Mouse (Mus musculus) layer of hippocampus, postnatal 10 days (tissue): ENCODE data around the gene Cep128. TPM values are rescaled to one million over a fixed set of nuclear protein-coding genes. Genes with fewer than 3 reads are reported as not detected.
A peak's percentile ranks its signal among the peaks of the same experiment; 100 is the strongest.

Experiments used
- DNase-seq, 2 experiments: peaks; one replicate each; pipeline ENCODE4 v3.0.0; 2021; ENCODE audit warnings: low spot score in 2 of 2
- total RNA-seq, 2 experiments: library from RNA; stranded (reverse); gene quantifications; 2 replicates each; pipeline ENCODE4 v1.2.3; 2021

Cep128 gene
- total RNA-seq, 2 experiments from 2014 or later = 5.7 to 7.8 TPM

DNA sequence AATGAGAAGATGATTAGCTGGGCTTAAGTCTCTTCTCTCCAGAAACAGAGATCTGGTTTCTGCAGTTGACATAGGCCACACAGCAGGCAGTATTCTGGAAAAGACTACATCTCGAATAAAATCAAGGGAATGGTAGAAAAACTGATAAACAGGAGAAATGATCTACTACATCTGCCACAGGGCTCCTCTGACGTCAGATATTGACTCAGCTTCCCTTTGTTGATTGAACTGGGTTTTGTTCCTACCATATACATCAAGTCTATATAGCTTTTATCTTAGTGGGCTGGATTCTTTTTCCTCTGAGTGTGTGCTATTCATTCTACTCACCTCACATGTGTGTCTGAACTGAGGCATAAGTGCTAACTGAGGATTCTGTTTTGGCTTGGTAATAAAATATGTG is 200.3 kb downstream of the Cep128 start:
- DNase-seq = no peak

DNA sequence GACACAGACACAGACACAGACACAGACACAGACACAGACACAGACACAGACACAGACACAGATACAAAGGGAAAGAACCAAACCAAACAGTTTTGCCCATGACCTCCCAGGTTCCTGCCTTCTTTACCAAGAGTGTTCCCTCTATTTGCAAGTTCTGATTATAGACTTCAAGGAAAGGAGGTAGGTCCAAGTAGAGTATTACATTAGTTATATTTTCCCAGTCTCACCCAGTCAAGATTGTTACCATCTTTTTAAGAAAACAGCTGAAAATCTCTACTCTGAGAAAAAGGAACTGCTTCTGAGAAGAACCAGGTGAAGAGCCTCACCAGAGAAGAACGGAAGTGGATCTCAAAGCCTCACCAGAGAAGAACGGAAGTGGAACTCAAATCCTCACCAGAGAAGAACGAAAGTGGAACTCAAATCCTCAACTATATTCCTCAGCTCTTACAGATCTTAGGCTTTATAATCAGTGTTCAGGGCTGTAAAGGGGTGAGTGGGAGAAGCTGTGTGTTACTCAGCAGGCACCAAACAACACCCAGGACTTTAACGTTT is 200.8 kb downstream of the Cep128 start:
- DNase-seq = no peak

DNA sequence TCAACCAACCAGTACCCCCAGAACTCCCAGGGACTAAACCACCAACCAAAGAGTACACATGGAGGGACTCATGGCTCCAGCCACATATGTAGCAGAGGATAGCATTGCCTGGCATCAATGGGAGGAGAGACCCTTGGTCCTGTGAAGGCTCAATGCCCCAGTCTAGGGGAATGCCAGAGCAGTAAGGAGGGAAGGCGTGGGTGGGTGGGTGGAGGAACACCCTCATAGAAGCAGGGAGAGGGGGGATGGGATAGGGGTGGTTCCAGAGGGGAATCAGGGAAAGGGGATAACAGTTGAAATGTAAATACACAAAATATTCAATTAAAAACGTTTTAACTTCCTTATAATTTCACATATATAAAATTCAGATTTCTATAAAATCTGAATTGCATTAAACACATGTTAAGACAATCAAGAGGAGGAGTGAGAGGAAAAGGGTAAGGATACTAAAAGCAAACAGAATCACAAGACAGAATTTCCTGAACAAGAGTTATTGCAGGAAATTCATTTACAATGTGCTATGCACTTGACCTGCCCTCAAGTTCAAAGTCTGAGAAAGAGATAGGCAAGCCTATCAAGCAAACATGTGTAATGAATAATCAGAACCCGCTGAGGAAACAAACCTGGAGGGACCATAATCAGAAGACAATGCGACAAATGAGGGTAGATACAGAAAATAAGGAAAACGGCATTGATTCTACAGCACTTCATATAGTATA is 207.2 kb downstream of the Cep128 start:
- DNase-seq = no peak

DNA sequence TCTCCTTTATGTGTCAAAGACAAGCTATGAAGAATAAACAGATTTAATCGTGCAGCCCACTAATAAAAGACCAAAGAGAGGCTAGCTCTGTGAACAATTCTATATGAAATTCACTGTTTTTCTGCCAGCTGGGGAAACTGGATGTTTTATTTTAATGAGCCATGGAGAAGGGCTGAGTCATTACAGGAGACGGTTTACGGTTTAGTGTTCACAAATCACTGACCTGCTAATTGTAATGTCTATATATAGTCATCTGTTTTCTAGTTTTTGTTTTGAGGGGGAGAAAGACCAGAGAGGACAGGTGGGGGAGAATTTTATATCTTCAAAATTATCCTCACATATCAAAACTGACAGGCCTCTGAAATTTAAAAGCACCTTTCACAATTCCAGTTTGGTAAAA is 212.6 kb downstream of the Cep128 start:
- no peak for DNase-seq

DNA sequence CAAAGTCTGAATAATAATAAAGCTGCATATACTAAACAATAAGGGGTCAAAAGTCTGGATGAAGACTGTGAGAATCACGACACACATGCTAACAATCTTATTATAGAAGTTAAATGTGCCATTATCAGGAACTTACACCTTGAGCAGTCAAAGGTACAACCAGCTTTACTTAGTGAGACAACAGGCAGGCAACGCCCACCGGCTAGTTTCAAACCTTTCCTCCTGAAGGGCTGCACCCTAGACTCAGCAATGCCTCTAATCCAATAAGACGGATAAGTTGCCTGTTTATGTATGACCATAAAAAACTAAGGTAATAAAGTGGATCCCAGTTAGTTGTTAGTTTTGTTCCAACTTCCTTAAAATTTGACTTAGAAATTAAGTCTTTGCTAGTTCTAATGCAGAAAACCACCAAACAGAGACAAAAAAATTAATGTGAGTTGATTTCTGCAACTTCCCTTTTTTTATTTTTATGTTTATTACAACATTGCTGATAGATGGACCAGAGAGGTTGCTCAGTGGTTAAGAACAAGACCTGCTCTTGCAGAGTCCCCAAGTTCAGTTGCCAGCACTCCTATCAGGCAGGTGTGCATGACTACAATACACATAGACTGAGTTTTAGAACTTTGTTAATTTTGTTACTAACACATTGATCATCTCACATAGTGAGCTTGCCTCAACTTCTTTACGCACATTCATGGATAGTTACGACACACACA is 223.0 kb downstream of the Cep128 start:
- no peak for DNase-seq

DNA sequence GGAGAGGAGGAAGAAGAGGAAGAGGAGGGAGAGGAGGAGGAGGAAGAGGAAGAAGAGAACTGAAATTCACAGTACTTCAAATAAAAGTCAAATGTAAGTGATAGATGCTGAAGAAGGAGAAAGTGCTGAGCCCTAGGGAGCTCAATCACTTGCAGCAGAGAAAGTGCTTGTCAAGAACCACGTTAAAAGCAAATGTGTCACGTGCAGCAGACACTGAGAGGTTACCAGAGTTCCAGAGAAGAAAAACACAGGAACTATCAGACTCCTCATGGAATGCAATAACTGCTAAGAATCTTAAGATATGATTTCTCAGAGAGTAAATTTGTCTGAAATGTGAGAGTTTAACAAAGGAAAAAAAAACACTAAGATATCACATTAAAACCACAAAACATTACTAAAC is 225.7 kb downstream of the Cep128 start:
- no peak for DNase-seq

DNA sequence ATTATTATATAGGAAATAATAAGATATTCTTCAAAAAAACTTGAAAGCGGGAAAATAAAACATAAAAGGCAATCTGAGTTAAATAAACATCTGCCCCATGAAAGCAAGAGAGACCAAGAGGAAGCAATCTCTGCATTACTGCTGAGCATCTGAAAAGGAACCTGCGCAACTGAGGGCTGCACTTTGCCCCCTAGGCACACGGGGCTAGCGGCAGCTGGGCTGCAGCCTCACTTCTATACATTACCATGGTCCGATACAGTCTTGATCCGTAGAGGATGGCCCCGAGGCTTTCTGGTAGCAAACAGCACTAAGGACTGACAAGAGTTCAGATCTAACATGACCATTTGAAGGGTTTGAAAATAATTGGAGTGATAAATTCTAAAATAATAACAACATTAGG is 230.2 kb downstream of the Cep128 start:
- DNase-seq = no peak

DNA sequence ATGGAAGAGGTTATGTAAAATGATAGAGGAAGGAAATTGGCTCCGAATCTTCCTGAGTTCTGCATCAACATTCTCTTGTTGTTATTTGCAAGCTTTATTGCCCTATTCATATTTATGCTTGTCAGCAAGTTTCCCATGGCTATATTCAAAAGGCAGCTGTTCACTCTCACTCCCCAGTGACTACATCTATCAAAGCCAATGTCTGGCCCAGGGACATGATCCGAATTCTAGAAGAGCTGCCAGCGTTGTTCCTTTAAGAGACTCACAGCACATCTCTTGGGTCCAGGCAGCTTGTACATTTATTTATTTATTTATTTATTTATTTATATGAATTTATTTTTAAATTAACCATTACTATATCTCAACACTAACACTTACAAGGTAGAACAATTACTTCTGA is 235.1 kb downstream of the Cep128 start:
- no peak for DNase-seq

DNA sequence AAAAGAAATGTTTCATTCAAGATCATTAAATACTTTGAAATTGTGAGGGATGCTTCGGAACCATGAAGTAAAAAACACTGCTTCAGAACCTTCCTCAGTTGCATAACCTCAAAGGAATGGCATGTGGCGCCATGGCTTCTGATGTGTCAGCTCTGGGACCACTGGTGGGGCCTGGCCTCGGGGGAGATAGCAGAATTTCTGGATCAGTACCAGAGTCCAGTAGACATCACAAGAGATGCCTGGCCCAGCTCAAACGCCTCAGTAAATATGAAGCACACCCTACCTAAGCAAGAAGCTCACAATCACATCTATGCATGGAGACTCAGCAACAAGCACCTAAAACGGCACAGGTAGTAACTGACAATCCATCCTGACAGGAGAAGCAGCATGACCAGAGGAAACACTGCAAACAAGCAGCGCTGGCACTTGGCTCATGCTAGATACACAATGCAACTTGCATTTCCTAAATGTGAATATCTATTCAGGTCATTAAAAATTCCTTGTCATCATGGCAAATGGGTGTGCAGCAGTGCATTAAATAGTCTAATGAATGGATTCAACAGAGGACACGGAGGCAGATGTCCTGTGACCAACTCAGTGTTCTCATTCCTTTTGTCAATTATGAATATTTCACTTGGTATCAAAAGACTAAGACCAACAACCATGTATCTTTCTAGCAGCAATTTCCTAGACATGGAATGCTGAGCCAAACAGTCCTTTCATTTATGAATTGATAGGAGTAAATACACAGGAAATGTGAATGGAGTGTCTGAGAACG is 249.3 kb downstream of the Cep128 start:
- DNase-seq = no peak

DNA sequence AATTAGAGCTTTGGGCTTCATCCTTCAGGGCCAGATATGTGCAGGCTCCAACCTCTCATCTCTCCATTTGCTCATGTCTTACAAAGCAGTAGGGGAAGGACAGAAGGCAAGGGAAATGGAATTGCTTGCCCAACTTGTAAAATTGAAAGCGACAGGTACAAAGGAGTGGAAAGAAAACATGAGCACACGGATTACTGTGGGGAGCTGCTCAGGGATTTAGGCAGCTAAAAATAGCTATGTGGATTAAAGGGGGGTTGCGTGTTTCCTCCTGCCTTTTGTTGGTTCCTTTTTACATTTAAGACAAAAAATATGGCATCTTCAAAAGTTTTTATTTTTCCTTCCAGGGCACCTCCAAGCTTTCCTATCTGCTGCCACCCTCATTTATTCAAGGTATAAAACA is 269.2 kb downstream of the Cep128 start:
- no peak for DNase-seq

DNA sequence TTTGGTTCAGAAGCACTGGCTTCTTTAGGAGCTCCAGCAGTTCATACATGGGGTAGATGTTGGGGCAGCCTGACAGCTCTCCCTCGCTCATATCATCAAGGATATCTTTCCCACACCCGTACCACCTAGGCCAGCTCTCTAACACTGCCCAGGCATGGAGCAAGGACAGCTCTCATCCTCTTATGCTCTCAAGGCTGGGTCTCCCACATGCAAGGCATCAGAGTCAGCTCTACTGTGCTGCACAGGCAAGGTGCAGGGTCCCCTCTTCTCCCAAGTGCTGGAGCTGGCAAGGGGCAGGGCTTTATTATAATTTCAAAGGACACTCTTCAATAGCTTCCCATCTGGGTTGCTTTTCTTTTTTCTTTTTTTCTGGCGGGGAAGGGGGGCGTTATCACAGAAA is 280.9 kb downstream of the Cep128 start:
- no peak for DNase-seq

DNA sequence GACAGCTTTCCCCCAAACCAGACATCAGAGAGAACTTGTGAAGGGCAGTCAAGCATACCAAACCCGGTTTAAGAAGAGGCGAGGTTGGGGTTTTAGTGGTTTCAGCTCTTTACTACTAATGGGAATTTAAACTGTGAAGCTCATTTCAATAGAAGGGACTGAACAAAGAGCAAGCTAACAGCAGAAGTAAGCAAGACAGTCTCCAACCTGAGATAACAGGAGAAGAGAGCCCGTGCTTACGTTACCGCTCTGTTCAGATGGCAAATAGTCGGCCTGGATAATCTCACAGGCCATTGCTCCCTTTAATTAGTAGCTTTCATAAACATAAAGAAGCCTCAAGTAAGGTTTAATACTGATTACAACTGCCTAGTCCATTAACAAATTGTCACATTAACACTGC is 286.3 kb downstream of the Cep128 start:
- DNase-seq = no peak

DNA sequence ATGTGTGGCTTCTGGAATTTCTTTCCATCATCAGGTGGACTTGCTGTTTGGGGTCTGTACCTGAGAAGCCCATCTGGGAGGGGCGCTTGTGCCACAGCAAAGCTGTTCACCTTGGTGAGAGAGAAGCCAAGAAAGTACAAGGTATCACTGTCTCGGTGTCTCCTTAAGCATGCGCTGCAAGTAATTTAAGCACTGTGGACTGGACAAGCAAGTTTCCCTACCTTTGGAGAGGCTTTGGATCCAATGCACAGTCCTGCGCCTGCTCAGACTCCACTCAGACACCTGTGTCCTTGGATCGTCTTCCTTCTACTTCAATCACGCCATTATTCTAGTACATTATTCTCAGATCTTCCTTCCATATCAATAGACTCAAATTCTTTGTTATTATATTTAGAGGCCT is 288.0 kb downstream of the Cep128 start:
- no peak for DNase-seq

DNA sequence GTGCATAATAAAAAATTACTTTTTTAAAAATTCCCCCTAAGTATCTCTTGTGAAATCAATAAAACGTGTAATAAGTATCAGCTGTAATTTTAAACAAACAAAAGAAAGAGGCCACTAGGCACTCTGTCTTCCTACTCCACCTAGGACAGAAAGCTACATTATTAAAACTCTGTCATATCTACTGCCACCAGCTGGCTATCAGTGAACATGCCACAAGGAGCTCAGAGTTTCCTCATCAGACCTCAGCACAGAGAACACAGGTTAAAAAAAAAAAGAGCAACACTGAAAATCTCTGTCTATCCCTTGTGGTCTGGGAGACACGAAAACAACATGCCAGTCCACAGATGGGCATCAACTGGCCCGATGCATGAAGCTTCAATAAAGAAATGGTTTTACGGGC is 295.9 kb downstream of the Cep128 start:
- DNase-seq = peak in 1 of 2 experiments; percentile 29

DNA sequence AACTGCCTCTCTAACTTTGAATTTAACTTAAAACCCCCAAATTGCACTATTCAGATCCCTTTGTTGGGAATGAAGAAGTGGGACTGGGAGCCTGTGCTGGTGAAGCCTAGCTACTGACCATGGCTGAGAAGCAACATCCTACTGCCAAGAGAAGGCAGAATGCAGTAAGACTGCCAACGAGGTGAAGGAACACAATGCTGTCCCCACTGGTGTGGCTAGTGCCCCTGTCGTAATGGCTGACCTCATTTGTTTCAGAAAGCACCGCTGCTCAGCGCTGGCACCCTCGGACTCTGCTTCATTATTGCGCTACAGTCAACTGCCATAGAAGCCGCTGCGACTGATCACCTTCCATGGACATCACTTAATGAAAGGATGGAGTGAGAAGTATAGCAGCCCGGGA is 298.2 kb downstream of the Cep128 start:
- peak; percentile 6 to 31 for DNase-seq

DNA sequence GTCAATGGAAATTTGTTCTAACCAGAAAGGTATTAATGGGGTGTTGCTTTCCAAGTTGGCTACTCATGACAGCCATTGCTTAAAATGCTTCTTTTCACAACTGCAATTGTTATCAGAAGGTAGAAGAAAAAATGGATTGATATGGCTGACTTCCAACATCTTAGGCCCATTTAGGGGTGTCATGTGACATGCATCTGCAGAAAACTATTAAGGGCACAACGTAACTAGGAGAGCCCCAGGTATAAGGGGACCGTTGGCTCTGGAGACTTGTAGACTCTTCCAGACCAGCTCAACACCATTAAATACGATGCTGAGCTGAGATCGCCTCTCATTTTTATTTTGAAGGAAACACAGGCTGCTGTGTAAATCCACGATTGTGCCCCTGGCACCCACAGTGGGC is 308.6 kb downstream of the Cep128 start:
- no peak for DNase-seq

DNA sequence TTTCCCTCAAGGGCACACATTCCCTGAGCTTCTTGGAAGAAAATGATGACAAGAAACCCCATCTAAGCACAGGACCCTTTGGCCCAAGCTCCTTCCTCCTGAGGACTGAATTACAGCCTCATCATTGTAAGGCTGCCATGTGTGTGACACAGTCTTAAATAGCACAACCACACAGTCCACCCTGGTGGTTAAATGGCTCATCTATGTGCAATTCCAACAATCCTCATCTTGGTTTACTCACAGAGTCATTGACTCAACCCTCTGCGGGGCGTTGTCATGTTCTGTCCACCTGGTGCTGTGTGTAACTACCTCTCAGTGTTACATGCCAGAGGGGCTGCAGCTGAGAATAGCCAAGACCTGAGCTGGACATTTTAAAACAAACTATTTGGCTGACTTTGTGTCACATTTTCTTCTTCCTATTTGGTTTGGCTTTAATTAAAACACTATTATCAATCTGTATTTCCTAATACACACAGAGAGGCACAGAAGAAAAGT is 313.6 kb downstream of the Cep128 start:
- no peak for DNase-seq

DNA sequence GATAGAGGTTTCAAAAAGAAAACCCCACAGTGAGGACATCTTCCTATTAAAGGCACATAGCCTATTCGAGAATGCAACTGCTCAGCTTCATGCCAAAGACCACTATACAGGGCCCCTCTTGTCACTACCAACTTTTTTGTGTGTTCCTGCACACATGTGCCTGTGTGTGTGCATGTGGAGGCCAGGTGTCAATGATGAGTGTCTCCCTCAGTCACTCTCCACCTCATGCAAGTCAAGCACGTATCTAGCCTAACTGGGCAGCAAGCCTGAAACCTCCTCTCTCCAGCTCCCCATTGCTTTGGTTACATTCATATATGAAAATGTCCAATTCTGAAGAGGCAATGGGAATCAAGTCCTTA is 317.1 kb downstream of the Cep128 start:
- DNase-seq = no peak

DNA sequence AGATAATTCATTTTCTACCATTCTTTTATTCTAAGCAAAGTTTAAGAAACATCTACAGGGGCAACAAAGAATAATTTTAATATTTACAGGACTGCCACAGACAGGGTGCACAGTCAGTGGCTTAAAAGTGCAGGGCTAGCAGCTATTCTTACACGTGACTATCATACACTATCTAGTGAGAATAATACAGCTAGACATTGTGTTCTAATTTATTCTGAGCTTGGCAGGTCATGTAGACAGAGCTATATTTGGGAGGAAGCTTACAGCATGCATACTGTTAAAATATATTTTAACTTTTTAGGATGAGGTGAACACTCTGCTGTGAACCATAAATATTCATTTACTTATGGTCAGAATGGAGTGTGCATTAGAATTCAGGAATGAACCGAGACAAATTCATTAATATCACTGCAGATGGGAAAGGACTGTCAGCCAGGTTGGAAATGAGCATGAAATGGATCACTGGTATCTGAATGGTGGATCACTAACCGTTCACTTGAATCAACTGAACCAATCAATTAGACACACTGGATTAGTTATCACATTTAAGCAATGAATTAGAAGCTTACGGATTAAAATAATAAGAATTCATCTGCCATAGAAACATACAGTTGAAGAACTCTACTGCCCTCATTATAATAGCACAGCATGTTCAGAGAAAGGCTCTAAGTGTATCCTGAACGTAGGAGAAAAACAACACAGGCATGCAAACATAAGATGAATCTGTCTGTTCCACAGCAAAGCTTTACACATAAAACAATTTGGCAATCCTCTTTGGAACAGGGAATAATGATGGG is 317.7 kb downstream of the Cep128 start:
- no peak for DNase-seq

DNA sequence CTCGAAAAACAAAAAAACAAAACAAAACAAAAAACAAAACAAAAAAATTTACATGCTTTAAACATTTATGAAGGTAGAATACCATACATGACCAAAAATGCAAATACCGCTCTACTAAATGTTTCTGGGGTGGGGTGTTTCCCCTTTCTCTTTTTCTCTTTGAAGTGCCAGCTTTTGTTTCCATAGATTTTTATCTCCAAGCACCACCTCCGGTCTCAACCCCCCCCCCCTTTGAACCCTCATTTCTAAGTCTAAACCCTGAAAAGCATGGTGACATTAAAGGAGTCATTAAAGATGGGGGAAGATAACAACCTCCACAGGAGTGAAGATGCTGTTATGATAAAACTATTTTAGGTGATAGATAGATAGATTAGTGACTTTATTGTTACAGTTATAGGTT is 318.8 kb downstream of the Cep128 start:
- DNase-seq = no peak

DNA sequence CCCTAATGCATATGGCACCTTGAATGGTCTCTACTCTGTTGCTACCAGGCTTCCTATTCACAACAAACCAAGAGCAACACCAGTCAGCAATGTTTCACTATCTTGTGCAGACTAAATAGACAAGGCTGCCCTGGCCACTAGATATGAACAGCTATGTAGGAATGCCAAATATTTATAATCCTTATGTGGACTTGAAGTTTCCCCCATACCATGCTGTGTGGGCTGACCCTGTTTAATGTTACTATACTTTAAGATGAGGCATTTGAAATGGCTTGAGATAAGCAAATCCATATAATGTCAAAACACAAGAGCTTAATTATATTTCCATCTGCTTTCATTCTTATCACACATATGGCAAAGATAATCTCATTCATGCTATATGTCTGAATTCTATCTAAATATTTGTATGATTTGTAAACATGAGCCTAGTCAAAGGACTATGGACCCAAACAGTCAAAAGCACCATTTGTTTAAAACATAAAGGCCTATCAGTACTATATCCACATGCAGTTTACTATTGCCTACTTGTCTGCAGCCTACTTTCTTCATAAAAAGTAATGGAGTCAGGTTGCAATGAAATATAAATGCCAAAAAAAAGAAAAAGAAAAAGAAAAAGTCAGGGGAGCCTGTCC is 319.7 kb downstream of the Cep128 start:
- DNase-seq = no peak
